Mouse (Mus musculus): ENCODE data around the gene Prss53. TPM values are rescaled to one million over a fixed set of nuclear protein-coding genes. Genes with fewer than 3 reads are reported as not detected.

Prss53 gene
- polyA plus RNA-seq (2016; fragmentation: Nextera tagmentation; extraction: Ambion mirVana): 0.52 and 0.68 TPM in 2 replicates

GRCm38 (mm10) chr7:127890798-127891197 is at the start of gene Prss53:
TSS of gene Prss53 (minus strand) at chr7:127890970.
- 40% methylated on average over 4 of the region's 4 CpGs for WGBS

DNA sequence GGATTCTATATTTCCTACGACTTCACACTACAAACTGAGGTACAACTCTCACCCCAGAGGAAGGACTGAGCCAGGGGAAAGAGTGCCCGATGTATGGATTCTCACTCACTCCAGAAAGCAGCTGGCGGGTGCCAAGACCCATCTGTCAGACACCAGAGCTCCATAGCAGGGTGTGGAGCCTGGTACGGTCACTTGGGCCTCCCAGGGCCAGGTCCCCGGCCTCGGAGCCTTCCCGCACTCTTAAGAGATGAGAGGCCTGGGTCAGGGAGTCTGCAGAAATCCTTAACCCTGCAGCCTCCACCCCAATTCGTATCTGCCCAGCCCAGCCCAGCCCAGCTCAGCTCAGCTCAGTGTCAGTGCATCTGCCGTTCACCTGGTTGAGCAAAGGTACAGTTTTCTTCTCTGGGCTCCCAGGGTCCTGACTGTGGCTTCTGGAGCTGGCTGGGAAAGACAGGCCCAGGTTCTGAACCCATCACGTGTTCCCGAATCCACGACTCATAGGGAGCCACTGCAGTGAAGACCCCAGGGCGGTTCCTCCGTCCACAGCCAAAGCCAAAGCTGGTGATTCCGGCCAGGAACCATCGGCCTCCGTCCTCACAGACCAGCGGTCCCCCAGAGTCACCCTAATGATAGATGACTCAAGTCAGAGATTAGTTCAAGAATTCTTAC is 45.6 kb upstream of the Prss53 start:
- peak; percentile 19 for DNase-seq (ENCODE audit: low spot score)
- Histone ChIP-seq H3K4me3 (peak overlapping the region; percentile 70), H3K27me3 (ENCODE audit: low read depth, poor library complexity, severe bottlenecking) (peaks cover 6% of the 10 kb centered on the region), H3K9me3 (replicated peaks) (no peaks in the 10 kb centered on the region), H3K4me1 (peaks cover 49% of the 10 kb centered on the region), H3K27ac (replicated peaks) (peak overlapping the region; percentile 87), H3K36me3 (no peaks in the 10 kb centered on the region)
- 60% methylated on average over 18 of the region's 18 CpGs for WGBS

More at GRCm38 (mm10) chr7:127890798-127891197, at the start of gene Prss53:
- H3K4me1 ChIP-seq: peaks cover 15% of the 10 kb centered on the region
- peaks cover 69% of the 10 kb centered on the region for H3K36me3 ChIP-seq
- no peaks in the 10 kb centered on the region for H3K9me3 ChIP-seq (replicated peaks)
- H3K4me3 ChIP-seq: no peak within 1 kb of the TSS
- DNase-seq (ENCODE audit: low spot score): no peak
- no peaks in the 10 kb centered on the region for H3K27me3 ChIP-seq (ENCODE audit: low read depth, poor library complexity, severe bottlenecking)
- no peak within 1 kb of the TSS for H3K27ac ChIP-seq (replicated peaks)

DNA sequence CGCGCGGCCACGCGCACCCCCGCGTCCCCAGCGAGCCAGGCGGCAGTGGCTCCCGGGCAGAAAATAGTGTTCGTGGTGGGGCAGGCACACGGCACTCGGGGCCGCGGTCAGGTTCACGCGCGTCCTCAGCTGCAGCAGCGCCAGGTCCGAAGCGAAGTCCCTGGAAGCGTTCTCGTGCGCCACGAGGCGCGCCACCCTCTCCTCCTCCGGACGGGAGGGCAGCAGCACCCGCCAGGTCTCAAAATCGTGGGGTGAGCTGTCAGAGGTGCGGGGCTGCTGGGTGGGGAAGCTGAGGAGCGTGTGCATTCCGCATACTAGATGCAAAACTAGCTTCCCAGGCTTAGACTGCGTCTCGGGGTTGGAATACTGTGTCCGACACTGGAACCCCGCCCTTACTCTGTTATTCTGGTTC is 45.0 kb upstream of the Prss53 start:
- DNase-seq (ENCODE audit: low spot score): no peak
- Histone ChIP-seq H3K9me3 (replicated peaks) (no peaks in the 10 kb centered on the region), H3K36me3 (no peaks in the 10 kb centered on the region), H3K4me1 (peaks cover 52% of the 10 kb centered on the region), H3K27ac (replicated peaks) (peak overlapping the region; percentile 87), H3K27me3 (ENCODE audit: low read depth, poor library complexity, severe bottlenecking) (peaks cover 6% of the 10 kb centered on the region), H3K4me3 (peak overlapping the region; percentile 70)
- under 1% methylated on average over 38 of the region's 38 CpGs for WGBS

GRCm38 (mm10) chr7:127935028-127935722 is 44.4 kb upstream of the Prss53 start:
- 7% methylated on average over 32 of the region's 32 CpGs for WGBS
- Histone ChIP-seq H3K27ac (replicated peaks) (peak overlapping the region; percentile 87), H3K4me1 (peaks cover 52% of the 10 kb centered on the region)

DNA sequence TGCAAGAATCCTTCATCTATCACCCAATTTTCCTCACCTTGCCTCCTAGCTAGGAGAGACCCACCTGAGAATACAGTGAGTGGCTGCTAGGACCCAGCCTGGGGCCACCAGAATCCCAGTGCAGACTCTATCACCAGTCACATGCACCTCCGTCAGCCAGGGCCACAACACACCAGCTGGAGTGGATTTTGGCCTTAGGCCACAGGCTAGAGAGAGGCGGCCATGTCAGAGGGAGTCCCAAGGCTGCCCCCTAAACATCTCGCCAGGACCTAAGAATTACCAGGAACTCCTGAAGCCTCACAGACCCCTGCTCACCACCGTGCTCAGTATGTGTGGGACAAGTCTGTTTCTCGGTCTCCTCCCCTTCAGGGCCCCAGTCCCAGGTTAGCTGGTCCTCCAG is 43.3 kb upstream of the Prss53 start:
- 86% methylated on average over 5 of the region's 5 CpGs for WGBS
- Histone ChIP-seq H3K27me3 (ENCODE audit: low read depth, poor library complexity, severe bottlenecking) (peaks cover 23% of the 10 kb centered on the region), H3K4me3 (peak overlapping the region; percentile 18; the same call in 1 of the 2 replicates), H3K4me1 (peaks cover 59% of the 10 kb centered on the region), H3K9me3 (replicated peaks) (no peaks in the 10 kb centered on the region), H3K27ac (replicated peaks) (peak overlapping the region; percentile 87; the same call in 1 of the 2 replicates), H3K36me3 (no peaks in the 10 kb centered on the region)
- DNase-seq (ENCODE audit: low spot score): no peak

More at GRCm38 (mm10) chr7:127935028-127935722, 44.4 kb upstream of the Prss53 start:
- peaks cover 12% of the 10 kb centered on the region for H3K27me3 ChIP-seq (ENCODE audit: low read depth, poor library complexity, severe bottlenecking)
- DNase-seq (ENCODE audit: low spot score): peak; percentile 94
- no peaks in the 10 kb centered on the region for H3K9me3 ChIP-seq (replicated peaks)
- peak overlapping the region; percentile 70 for H3K4me3 ChIP-seq
- no peaks in the 10 kb centered on the region for H3K36me3 ChIP-seq

- Histone ChIP-seq H3K27ac (replicated peaks) (peak overlapping the region; percentile 70), H3K36me3 (0 out of 2 replicates have a peak, but pooled peaks cover 6% of the 10 kb centered on the region), H3K9me3 (replicated peaks) (no peaks in the 10 kb centered on the region), H3K4me3 (peak overlapping the region; percentile 11; the same call in 1 of the 2 replicates), H3K27me3 (ENCODE audit: low read depth, poor library complexity, severe bottlenecking) (peaks cover 39% of the 10 kb centered on the region), H3K4me1 (peaks cover 63% of the 10 kb centered on the region)
- WGBS: 11% methylated on average over 13 of the region's 13 CpGs
- peak; percentile 57 for DNase-seq (ENCODE audit: low spot score)
These were observed 41.7 kb upstream of the Prss53 start for GRCm38 (mm10) chr7:127932273-127933031.

GRCm38 (mm10) chr7:127931351-127932135 is 40.8 kb upstream of the Prss53 start:
- Histone ChIP-seq H3K27ac (replicated peaks) (peak overlapping the region; percentile 70), H3K4me1 (peaks cover 63% of the 10 kb centered on the region), H3K4me3 (no peak overlapping the region; the same call in 1 of the 2 replicates), H3K9me3 (replicated peaks) (no peaks in the 10 kb centered on the region), H3K36me3 (peaks cover 14% of the 10 kb centered on the region), H3K27me3 (ENCODE audit: low read depth, poor library complexity, severe bottlenecking) (peaks cover 41% of the 10 kb centered on the region)
- peak; percentile 28 for DNase-seq (ENCODE audit: low spot score)
- 35% methylated on average over 13 of the region's 13 CpGs for WGBS

- peaks cover 36% of the 10 kb centered on the region for H3K27me3 ChIP-seq (ENCODE audit: low read depth, poor library complexity, severe bottlenecking)
- no peak overlapping the region for H3K27ac ChIP-seq (replicated peaks)
- H3K36me3 ChIP-seq: peaks cover 23% of the 10 kb centered on the region
- H3K4me3 ChIP-seq: no peak overlapping the region
- DNase-seq (ENCODE audit: low spot score): no peak
- peaks cover 54% of the 10 kb centered on the region for H3K4me1 ChIP-seq
- WGBS: 87% methylated on average over 5 of the region's 5 CpGs
- H3K9me3 ChIP-seq (replicated peaks): no peaks in the 10 kb centered on the region
These were observed 39.9 kb upstream of the Prss53 start for GRCm38 (mm10) chr7:127930636-127931035.

GRCm38 (mm10) chr7:127929923-127930322 is 39.2 kb upstream of the Prss53 start, which contains the start of gene Prss8:
TSS of gene Prss8 (minus strand) at chr7:127930104.
- H3K27ac ChIP-seq (replicated peaks): no peak within 1 kb of the TSS; the same call in 1 of the 2 replicates
- peaks cover 50% of the 10 kb centered on the region for H3K4me1 ChIP-seq
- no peaks in the 10 kb centered on the region for H3K9me3 ChIP-seq (replicated peaks)
- peak within 1 kb of the TSS; percentile 34 for H3K4me3 ChIP-seq
- 12% methylated on average over 6 of the region's 6 CpGs for WGBS
- peaks cover 31% of the 10 kb centered on the region for H3K36me3 ChIP-seq
- no peak for DNase-seq (ENCODE audit: low spot score)
- peaks cover 36% of the 10 kb centered on the region for H3K27me3 ChIP-seq (ENCODE audit: low read depth, poor library complexity, severe bottlenecking)

- no peak overlapping the region for H3K27ac ChIP-seq (replicated peaks)
- H3K4me1 ChIP-seq: peaks cover 37% of the 10 kb centered on the region
- DNase-seq (ENCODE audit: low spot score): no peak
- H3K9me3 ChIP-seq (replicated peaks): no peaks in the 10 kb centered on the region
- peaks cover 44% of the 10 kb centered on the region for H3K36me3 ChIP-seq
- 46% methylated on average over 5 of the region's 5 CpGs for WGBS
- H3K27me3 ChIP-seq (ENCODE audit: low read depth, poor library complexity, severe bottlenecking): peaks cover 36% of the 10 kb centered on the region
- no peak overlapping the region for H3K4me3 ChIP-seq
These were observed 37.8 kb upstream of the Prss53 start for GRCm38 (mm10) chr7:127928596-127928995.

- DNase-seq (ENCODE audit: low spot score): no peak
These were observed 37.0 kb upstream of the Prss53 start for GRCm38 (mm10) chr7:127927726-127928125.

DNA sequence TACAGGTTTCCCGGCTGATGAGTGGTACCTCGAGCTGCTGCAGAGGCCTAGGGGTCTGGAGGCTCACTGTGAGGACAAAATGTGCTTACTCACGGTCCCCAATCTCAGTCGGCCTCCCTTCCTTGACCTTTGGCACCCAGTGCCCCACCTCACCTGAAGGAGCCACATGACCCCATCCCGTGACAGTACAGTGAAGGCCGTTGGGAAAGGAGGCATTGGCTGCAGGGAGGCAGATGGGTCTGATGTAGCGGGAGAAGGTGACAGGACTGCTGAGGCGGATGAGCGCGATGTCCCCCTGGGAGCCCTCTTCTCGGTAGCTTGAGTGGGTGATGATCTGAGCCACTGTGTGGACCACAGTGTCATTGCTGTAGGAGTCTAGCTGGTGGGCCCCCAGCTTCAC is 36.1 kb upstream of the Prss53 start:
- Histone ChIP-seq H3K27me3 (ENCODE audit: low read depth, poor library complexity, severe bottlenecking) (peaks cover 36% of the 10 kb centered on the region), H3K9me3 (replicated peaks) (no peaks in the 10 kb centered on the region), H3K27ac (replicated peaks) (no peak overlapping the region), H3K36me3 (peaks cover 61% of the 10 kb centered on the region), H3K4me3 (no peak overlapping the region; the same call in 1 of the 2 replicates), H3K4me1 (peaks cover 19% of the 10 kb centered on the region)
- WGBS: 85% methylated on average over 11 of the region's 11 CpGs
- DNase-seq (ENCODE audit: low spot score): no peak

More at GRCm38 (mm10) chr7:127927726-127928125, 37.0 kb upstream of the Prss53 start:
- H3K27me3 ChIP-seq (ENCODE audit: low read depth, poor library complexity, severe bottlenecking): peaks cover 36% of the 10 kb centered on the region
- H3K4me3 ChIP-seq: no peak overlapping the region
- 87% methylated on average over 11 of the region's 11 CpGs for WGBS
- H3K9me3 ChIP-seq (replicated peaks): no peaks in the 10 kb centered on the region
- peaks cover 52% of the 10 kb centered on the region for H3K36me3 ChIP-seq
- H3K4me1 ChIP-seq: peaks cover 28% of the 10 kb centered on the region
- no peak overlapping the region for H3K27ac ChIP-seq (replicated peaks)

Measured in midbrain, embryonic 10.5 days (tissue).